Mouse (Mus musculus): ENCODE results near the gene Cbx4. TPM values are rescaled to one million over a fixed set of nuclear protein-coding genes. Genes with fewer than 3 reads are reported as not detected.

Gene Cbx4
- total and polyA plus RNA-seq, 3 experiments, result 4.7 to 12.3 (median 8.1) TPM

GRCm38 (mm10) chr11:119092286-119092685 lies 6.3 kb upstream of the Cbx4 start:
- H3K4me1 ChIP-seq (ENCODE audit: control insufficient read depth, insufficient read depth, low read length), result peaks cover 4% of the 10 kb centered on the region; the same call in 1 of the 2 replicates
- no peaks in the 10 kb centered on the region for H3K36me3 ChIP-seq (ENCODE audit: control insufficient read depth, insufficient read depth, low read length)
- H3K27ac ChIP-seq, result no peak overlapping the region
- TF ChIP-seq EP300 (IDR thresholded peaks at IDR 0.05; ENCODE audit: insufficient read depth, low read depth, low read length), result no peak
- no peak for TF ChIP-seq POLR2A (IDR thresholded peaks at IDR 0.05; ENCODE audit: insufficient read depth, low read depth, low read length)
- no peak for TF ChIP-seq CTCF (IDR thresholded peaks at IDR 0.05)
- intact Hi-C loops (cut with DNase I), result loop anchor here (2.0 kb wide), 1 partner anchor 95 kb away; no protein-coding TSS in a partner anchor
- no peak overlapping the region for H3K4me3 ChIP-seq
- peaks cover 15% of the 10 kb centered on the region for H3K27me3 ChIP-seq (ENCODE audit: control insufficient read depth, insufficient read depth, low read length)
- H3K9ac ChIP-seq (ENCODE audit: low read depth, low read length), result no peak overlapping the region
- 75% methylated on average over 3 of the region's 3 CpGs for WGBS
- DNase-seq, result no peak
- H3K79me2 ChIP-seq (replicated peaks; ENCODE audit: control insufficient read depth, insufficient read depth, low read length), result no peaks in the 10 kb centered on the region

DNA sequence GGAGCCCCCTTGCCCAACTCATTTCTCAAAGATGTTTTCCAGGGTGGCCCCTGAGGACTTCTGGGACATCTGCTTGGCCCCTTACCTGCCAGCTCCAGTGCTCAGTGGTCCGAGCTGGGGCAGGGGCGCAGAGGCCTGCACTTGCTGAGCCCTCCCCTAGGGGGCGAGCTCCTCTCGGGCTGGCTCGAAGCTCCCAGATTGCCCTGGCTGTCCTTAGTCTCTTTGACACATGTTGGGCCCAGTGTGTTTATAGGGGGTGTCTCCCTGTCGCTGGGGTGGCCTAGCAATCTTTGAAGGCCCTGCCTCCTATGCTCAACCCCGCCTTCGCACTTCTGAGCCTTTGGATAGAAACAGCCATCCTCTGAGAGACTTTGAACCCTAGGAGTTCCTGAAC lies 5.6 kb upstream of the Cbx4 start:
- DNase-seq, result peak; percentile 58 to 69
- Histone ChIP-seq H3K9ac (ENCODE audit: low read depth, low read length) (no peak overlapping the region), H3K4me1 (ENCODE audit: control insufficient read depth, insufficient read depth, low read length) (peaks cover 6% of the 10 kb centered on the region), H3K4me3 (peak overlapping the region; percentile 68), H3K27ac (no peak overlapping the region; the same call in 1 of the 2 replicates), H3K27me3 (ENCODE audit: control insufficient read depth, insufficient read depth, low read length) (peaks cover 15% of the 10 kb centered on the region), H3K36me3 (ENCODE audit: control insufficient read depth, insufficient read depth, low read length) (no peaks in the 10 kb centered on the region), H3K79me2 (replicated peaks; ENCODE audit: control insufficient read depth, insufficient read depth, low read length) (no peaks in the 10 kb centered on the region)
- 19% methylated on average over 8 of the region's 8 CpGs for WGBS
- TF ChIP-seq EP300 (IDR thresholded peaks at IDR 0.05; ENCODE audit: insufficient read depth, low read depth, low read length) (no peak), POLR2A (IDR thresholded peaks at IDR 0.05; ENCODE audit: insufficient read depth, low read depth, low read length) (no peak), CTCF (IDR thresholded peaks at IDR 0.05) (peak; percentile 82)
- intact Hi-C loops (cut with DNase I), result loop anchor here (2.0 kb wide), 1 partner anchor 33 kb away; no protein-coding TSS in a partner anchor

GRCm38 (mm10) chr11:119090961-119091597 lies 5.1 kb upstream of the Cbx4 start:
- peak; percentile 85 to 87 for DNase-seq
- TF ChIP-seq CTCF (IDR thresholded peaks at IDR 0.05), result no peak
- no peak; the same call in 1 of the 2 replicates for TF ChIP-seq POLR2A (IDR thresholded peaks at IDR 0.05; ENCODE audit: insufficient read depth, low read depth, low read length)
- no peak for TF ChIP-seq EP300 (IDR thresholded peaks at IDR 0.05; ENCODE audit: insufficient read depth, low read depth, low read length)
- peak overlapping the region; percentile 78 for H3K9ac ChIP-seq (ENCODE audit: low read depth, low read length)
- peak overlapping the region; percentile 49 for H3K27ac ChIP-seq
- H3K4me1 ChIP-seq (ENCODE audit: control insufficient read depth, insufficient read depth, low read length), result peaks cover 6% of the 10 kb centered on the region
- WGBS, result 3% methylated on average over 38 of the region's 42 CpGs
- H3K27me3 ChIP-seq (ENCODE audit: control insufficient read depth, insufficient read depth, low read length), result peaks cover 15% of the 10 kb centered on the region
- intact Hi-C loops (cut with DNase I), result loop anchor here (2.0 kb wide), 1 partner anchor 34 kb away; no protein-coding TSS in a partner anchor
- H3K36me3 ChIP-seq (ENCODE audit: control insufficient read depth, insufficient read depth, low read length), result no peaks in the 10 kb centered on the region
- H3K79me2 ChIP-seq (replicated peaks; ENCODE audit: control insufficient read depth, insufficient read depth, low read length), result no peaks in the 10 kb centered on the region
- H3K4me3 ChIP-seq, result peak overlapping the region; percentile 68

DNA sequence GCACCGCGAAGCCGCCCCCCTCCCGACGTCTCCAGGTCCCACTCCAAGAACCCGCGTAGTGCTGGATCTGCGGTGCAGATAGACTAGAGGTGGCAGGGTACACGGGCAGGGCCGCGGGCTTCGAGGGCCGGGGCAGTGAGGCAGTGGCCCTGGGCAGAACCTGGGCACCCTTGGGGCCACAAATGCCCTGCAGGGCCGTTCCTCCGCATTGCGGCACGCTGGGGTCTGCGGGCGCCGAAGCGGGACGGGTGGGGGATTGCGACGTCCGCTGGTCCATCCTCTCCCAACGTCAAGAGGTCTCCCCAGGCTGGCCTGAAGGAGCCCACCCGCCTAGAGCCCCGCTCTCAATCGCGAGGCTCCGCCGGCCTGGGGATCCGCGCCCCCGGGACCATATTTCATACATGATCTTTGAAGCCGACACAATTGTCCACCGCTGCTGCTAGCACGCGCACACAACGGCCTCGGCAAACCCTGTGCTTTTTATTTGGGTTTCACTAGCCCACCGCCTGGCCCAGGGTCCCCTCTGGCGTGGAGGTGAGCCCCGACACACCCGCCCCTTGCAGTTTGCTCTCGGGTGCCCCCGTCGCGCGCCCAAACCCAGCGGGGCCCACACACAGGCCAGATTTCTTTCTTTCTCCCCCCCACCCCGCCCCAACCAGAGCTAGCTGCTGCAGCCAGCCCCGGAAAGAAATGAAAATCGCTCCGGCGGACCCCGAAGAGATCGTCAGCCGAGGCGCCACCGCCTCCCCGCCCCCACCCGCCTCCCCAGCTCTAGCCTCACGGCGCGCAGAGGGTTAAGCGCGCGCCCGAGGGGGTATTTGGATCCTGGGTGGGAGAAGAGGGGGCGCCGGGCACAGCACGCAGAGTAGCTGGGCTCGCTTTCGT lies 4.3 kb upstream of the Cbx4 start:
- Histone ChIP-seq H3K4me3 (peak overlapping the region; percentile 68), H3K27me3 (ENCODE audit: control insufficient read depth, insufficient read depth, low read length) (peaks cover 15% of the 10 kb centered on the region), H3K79me2 (replicated peaks; ENCODE audit: control insufficient read depth, insufficient read depth, low read length) (no peaks in the 10 kb centered on the region), H3K27ac (peak overlapping the region; percentile 49), H3K36me3 (ENCODE audit: control insufficient read depth, insufficient read depth, low read length) (no peaks in the 10 kb centered on the region), H3K4me1 (ENCODE audit: control insufficient read depth, insufficient read depth, low read length) (peaks cover 6% of the 10 kb centered on the region), H3K9ac (ENCODE audit: low read depth, low read length) (peak overlapping the region; percentile 69)
- under 1% methylated on average over 75 of the region's 75 CpGs for WGBS
- intact Hi-C loops (cut with DNase I), result loop anchor here (2.0 kb wide), 1 partner anchor 34 kb away; no protein-coding TSS in a partner anchor
- DNase-seq, result peak; percentile 22 to 64
- no peak for TF ChIP-seq CTCF (IDR thresholded peaks at IDR 0.05)
- TF ChIP-seq EP300 (IDR thresholded peaks at IDR 0.05; ENCODE audit: insufficient read depth, low read depth, low read length), result no peak

- H3K4me3 ChIP-seq, result peak overlapping the region; percentile 6; the same call in 1 of the 2 replicates
These were observed 3.4 kb upstream of the Cbx4 start for GRCm38 (mm10) chr11:119089235-119090075.

More at GRCm38 (mm10) chr11:119089235-119090075, 3.4 kb upstream of the Cbx4 start:
- intact Hi-C loops (cut with DNase I), result loop anchor here (2.0 kb wide), 1 partner anchor 35 kb away; no protein-coding TSS in a partner anchor
- Histone ChIP-seq H3K9ac (ENCODE audit: low read depth, low read length) (no peak overlapping the region), H3K79me2 (replicated peaks; ENCODE audit: control insufficient read depth, insufficient read depth, low read length) (no peaks in the 10 kb centered on the region), H3K27me3 (ENCODE audit: control insufficient read depth, insufficient read depth, low read length) (peaks cover 15% of the 10 kb centered on the region), H3K27ac (no peak overlapping the region), H3K4me1 (ENCODE audit: control insufficient read depth, insufficient read depth, low read length) (peaks cover 6% of the 10 kb centered on the region), H3K36me3 (ENCODE audit: control insufficient read depth, insufficient read depth, low read length) (no peaks in the 10 kb centered on the region)
- peak; percentile 40 to 59 for DNase-seq
- 2% methylated on average over 41 of the region's 41 CpGs for WGBS
- no peak for TF ChIP-seq POLR2A (IDR thresholded peaks at IDR 0.05; ENCODE audit: insufficient read depth, low read depth, low read length)
- no peak for TF ChIP-seq EP300 (IDR thresholded peaks at IDR 0.05; ENCODE audit: insufficient read depth, low read depth, low read length)
- no peak for TF ChIP-seq CTCF (IDR thresholded peaks at IDR 0.05)
